Mouse (Mus musculus) thymus, adult 2 months (tissue): ENCODE data around the gene Pdcd4. TPM values are rescaled to one million over a fixed set of nuclear protein-coding genes. Genes with fewer than 3 reads are reported as not detected.

Experiments used
- DNase-seq: peaks from one replicate; pipeline ENCODE4 v3.0.0; 2021
- H3K27ac ChIP-seq: fragments of 200-500 bp; 2 replicates; pipeline ENCODE4 v1.5.1; 2012; ENCODE audit warnings: low read length, control low read depth; ENCODE audit not compliant: control insufficient read depth, insufficient read depth
- H3K27me3 ChIP-seq: fragments of 200-500 bp; 2 replicates; pipeline ENCODE4 v1.6.1; 2012; ENCODE audit warnings: mild to moderate bottlenecking, low read length, moderate library complexity, mixed read lengths; ENCODE audit not compliant: control insufficient read depth, insufficient read depth
- H3K36me3 ChIP-seq: fragments of 200-500 bp; 2 replicates; pipeline ENCODE4 v1.6.1; 2012; ENCODE audit warnings: mild to moderate bottlenecking, low read length, moderate library complexity; ENCODE audit not compliant: control insufficient read depth, insufficient read depth
- H3K4me1 ChIP-seq: fragments of 200-500 bp; replicated peaks from 2 replicates; pipeline ENCODE4 v1.6.1; 2012; ENCODE audit warnings: low read length; ENCODE audit not compliant: control insufficient read depth, insufficient read depth
- H3K4me3 ChIP-seq: fragments of 200-500 bp; 2 replicates; pipeline ENCODE4 v1.5.1; 2012; ENCODE audit warnings: mild to moderate bottlenecking, low read length, control low read depth, moderate library complexity; ENCODE audit not compliant: control insufficient read depth, insufficient read depth
- CTCF ChIP-seq: fragments of 200-500 bp; IDR thresholded peaks from 2 replicates; pipeline ENCODE4 v1.5.1; 2012; ENCODE audit warnings: mild to moderate bottlenecking, control low read depth, low read length, moderate library complexity, borderline replicate concordance; ENCODE audit not compliant: control insufficient read depth, poor library complexity, insufficient read depth; ENCODE audit errors: extremely low read depth
- POLR2A ChIP-seq: fragments of 200-500 bp; IDR thresholded peaks from 2 replicates; pipeline ENCODE4 v1.6.1; 2012; ENCODE audit warnings: mild to moderate bottlenecking, low read length, control low read depth, moderate library complexity; ENCODE audit not compliant: control insufficient read depth, poor library complexity, insufficient read depth; ENCODE audit errors: extremely low read depth
- WGBS: fragments of 180-500 bp; shearing (Covaris S2); methylation state at CpG from one replicate; pipeline ENCODE4 v1.1.7; 2018; 5-methylcytosine and 5-hydroxymethylcytosine counted together
- polyA plus RNA-seq: library from polyadenylated mRNA; depleted of rRNA; stranded (reverse); fragments of >200 nt; gene quantifications from 2 replicates; pipeline ENCODE4 v1.2.3, GENCODE M21; 2012; rRNA removed

Gene Pdcd4
- 18.2 and 19.6 TPM in 2 replicates for polyA plus RNA-seq

DNA sequence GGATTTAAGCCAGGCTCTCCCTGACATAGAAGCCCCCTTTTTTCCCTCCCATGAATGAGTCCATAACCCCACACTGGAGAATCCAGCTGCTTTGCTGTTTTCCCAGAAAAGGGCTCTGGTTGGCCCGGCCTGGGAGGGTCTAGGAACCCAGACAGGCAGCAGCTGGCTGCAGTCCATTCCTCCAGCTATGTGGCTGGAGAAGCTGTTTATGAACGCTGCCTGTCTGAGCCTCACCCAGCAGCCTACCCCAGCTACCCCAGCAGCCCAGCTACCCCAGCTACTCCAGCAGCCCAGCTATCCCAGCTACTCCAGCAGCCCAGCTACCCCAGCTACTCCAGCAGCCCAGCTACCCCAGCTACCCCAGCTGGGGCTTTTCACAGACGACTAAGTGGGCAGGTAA, at the start of gene Pdcd4:
Gene Pdcd4 (plus strand): TSS at position 171 of the 400 bp plus-strand sequence.
- peak; percentile 25 for DNase-seq
- Histone ChIP-seq H3K36me3 (no peaks in the 10 kb centered on the region), H3K4me3 (no peak within 1 kb of the TSS), H3K27ac (peak within 1 kb of the TSS; percentile 96), H3K27me3 (no peaks in the 10 kb centered on the region), H3K4me1 (peaks cover 67% of the 10 kb centered on the region)
- WGBS, result 61% methylated on average over 3 of the region's 3 CpGs
- TF ChIP-seq POLR2A (no peak), CTCF (no peak)

GRCm38 (mm10) chr19:53843972-53844371, 48.1 kb upstream of the Pdcd4 start:
- TF ChIP-seq CTCF, result no peak
- TF ChIP-seq POLR2A, result no peak
- DNase-seq, result no peak
- Histone ChIP-seq H3K4me1 (peaks cover 2% of the 10 kb centered on the region), H3K4me3 (no peak overlapping the region), H3K36me3 (no peaks in the 10 kb centered on the region), H3K27me3 (no peaks in the 10 kb centered on the region), H3K27ac (no peak overlapping the region)
- 94% methylated on average over 8 of the region's 8 CpGs for WGBS

- 91% methylated on average over 10 of the region's 10 CpGs for WGBS
- no peak overlapping the region for H3K27ac ChIP-seq
Measured at GRCm38 (mm10) chr19:53848272-53848995, 43.6 kb upstream of the Pdcd4 start.

DNA sequence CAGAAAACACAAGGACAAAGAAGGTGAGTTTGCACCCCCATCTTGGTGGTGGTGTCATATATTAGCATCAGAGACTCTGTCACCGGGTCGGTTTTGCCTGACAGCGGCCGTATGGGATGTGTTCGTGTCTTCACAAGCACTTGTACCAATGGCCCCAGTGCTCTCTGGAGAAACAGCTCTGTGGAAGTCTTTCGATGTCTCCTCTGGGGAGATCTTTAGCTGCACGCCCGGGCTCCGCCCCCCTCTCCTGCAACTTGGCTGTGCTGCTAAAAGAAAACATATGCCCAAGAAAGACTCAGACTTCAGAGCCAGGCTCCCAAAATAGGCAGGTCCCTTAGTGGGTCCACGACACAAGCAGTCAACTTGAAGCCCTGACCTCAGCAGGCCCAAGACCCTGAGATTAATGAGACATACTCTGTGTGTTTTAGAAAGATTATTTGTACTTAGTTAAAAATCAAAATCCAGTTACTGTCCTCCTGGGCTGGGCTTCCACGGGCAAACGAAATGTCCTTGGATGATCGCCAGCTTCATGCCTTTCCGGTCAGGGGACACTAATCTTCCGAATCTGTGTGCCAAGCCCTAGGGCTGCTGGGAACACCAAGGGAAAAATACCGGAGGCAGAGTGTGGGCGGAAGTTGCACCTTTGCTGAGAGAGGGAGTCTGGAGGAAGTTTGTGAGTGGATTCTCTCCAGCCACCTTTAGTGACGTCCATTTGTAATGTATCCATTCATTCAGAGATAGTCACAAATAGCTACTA, 41.7 kb upstream of the Pdcd4 start:
- H3K27me3 ChIP-seq, result no peaks in the 10 kb centered on the region
- H3K4me1 ChIP-seq, result no peaks in the 10 kb centered on the region
- no peaks in the 10 kb centered on the region for H3K36me3 ChIP-seq
- no peak for DNase-seq
- TF ChIP-seq POLR2A, result no peak
- 86% methylated on average over 18 of the region's 18 CpGs for WGBS
- no peak overlapping the region for H3K4me3 ChIP-seq
- no peak overlapping the region for H3K27ac ChIP-seq

More at GRCm38 (mm10) chr19:53848272-53848995, 43.6 kb upstream of the Pdcd4 start:
- Histone ChIP-seq H3K27me3 (no peaks in the 10 kb centered on the region), H3K4me1 (no peaks in the 10 kb centered on the region), H3K4me3 (no peak overlapping the region), H3K36me3 (no peaks in the 10 kb centered on the region)
- TF ChIP-seq CTCF (no peak), POLR2A (no peak)
- DNase-seq, result no peak

- DNase-seq, result no peak
- TF ChIP-seq POLR2A, result no peak
- TF ChIP-seq CTCF, result no peak
- H3K4me3 ChIP-seq, result no peak overlapping the region
- no peak overlapping the region for H3K27ac ChIP-seq
- H3K36me3 ChIP-seq, result no peaks in the 10 kb centered on the region
- WGBS, result 94% methylated on average over 13 of the region's 13 CpGs
- no peaks in the 10 kb centered on the region for H3K27me3 ChIP-seq
- H3K4me1 ChIP-seq, result no peaks in the 10 kb centered on the region
Measured at GRCm38 (mm10) chr19:53851352-53851751, 40.7 kb upstream of the Pdcd4 start.

DNA sequence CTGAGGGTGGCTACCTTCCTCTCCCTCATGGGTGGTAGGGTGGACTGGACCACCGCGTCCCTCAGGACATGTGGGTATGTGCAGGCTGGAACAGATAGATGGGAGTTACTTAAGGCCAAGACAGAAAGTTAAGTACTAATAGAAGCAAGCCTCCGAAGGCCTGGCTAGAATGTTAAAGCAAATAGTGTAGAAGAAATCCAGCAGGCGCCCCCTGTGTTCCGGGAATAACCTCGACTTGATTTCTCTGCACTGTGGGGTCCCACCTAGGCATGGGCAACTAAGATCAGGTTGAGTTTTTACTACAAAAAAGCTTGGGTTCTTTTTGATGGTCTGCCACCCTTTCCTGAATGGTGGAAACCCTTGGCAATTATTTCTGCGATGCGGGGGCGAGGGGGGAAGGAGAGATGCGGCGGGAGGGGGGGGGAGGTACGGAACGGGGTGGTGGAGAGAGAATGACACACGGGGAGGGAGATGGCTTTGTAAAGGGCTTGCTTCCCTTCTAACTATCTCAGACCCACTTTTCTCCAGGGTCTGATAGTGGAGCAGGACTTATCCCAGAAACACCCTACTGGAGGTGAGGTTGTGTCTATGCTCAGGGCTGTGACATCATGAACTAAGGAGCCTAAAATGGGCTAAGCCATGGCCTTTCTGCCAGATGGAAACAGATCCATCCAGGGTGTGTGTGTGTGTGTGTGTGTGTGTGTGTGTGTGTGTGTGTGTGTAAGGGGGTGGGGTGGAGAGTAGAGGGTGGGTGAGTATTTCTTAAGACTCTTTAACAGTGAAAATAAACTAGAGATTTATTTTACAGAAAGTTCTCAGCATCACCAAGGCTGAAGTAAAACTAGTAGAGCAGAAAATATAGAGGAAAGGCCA, 40.0 kb upstream of the Pdcd4 start:
- Histone ChIP-seq H3K27ac (no peak overlapping the region), H3K36me3 (no peaks in the 10 kb centered on the region)
- DNase-seq, result no peak

More for the DNA sequence above, 40.0 kb upstream of the Pdcd4 start:
- Histone ChIP-seq H3K4me1 (no peaks in the 10 kb centered on the region), H3K4me3 (no peak overlapping the region), H3K27me3 (no peaks in the 10 kb centered on the region)
- 87% methylated on average over 14 of the region's 14 CpGs for WGBS
- TF ChIP-seq CTCF, result no peak
- TF ChIP-seq POLR2A, result no peak
